Mouse (Mus musculus) CH12.LX (cell line): ENCODE results near the gene Napa. TPM values are rescaled to one million over a fixed set of nuclear protein-coding genes. Genes with fewer than 3 reads are reported as not detected.

Experiments used
- DNase-seq: peaks from one replicate; pipeline ENCODE4 v3.0.0-alpha.2; 2013; ENCODE audit errors: extremely low read depth
- H3K27ac ChIP-seq: 2 replicates; pipeline ENCODE4 v1.5.1; 2012; ENCODE audit warnings: low read depth, mild to moderate bottlenecking, control low read depth, moderate library complexity; ENCODE audit not compliant: insufficient read depth
- H3K27me3 ChIP-seq: replicated peaks from 2 replicates; pipeline ENCODE3; 2012; ENCODE audit warnings: inconsistent platforms
- H3K36me3 ChIP-seq, 2 experiments: replicated peaks in 1 of 2; 2 replicates each; pipeline versions ENCODE3 to v1.6.1; 2012; ENCODE audit warnings: inconsistent platforms in 1 of 2, low read length in 1 of 2, mild to moderate bottlenecking in 1 of 2, mixed read lengths in 1 of 2, moderate library complexity in 1 of 2; ENCODE audit not compliant: control insufficient read depth in 1 of 2, insufficient read depth in 1 of 2
- H3K4me1 ChIP-seq, 2 experiments: 2 replicates each; pipeline ENCODE4 v1.6.1; 2012; ENCODE audit warnings: inconsistent platforms in 1 of 2, moderate library complexity in 1 of 2; ENCODE audit not compliant: insufficient read depth in 2 of 2, control insufficient read depth in 1 of 2
- H3K4me2 ChIP-seq: 2 replicates; pipeline ENCODE4 v1.6.1; 2012; ENCODE audit warnings: low read depth, mild to moderate bottlenecking, control low read depth; ENCODE audit not compliant: poor library complexity, insufficient read depth, severe bottlenecking
- H3K4me3 ChIP-seq, 3 experiments: fragments of 150-350 bp in 1 of 3; sonication (generic) in 1 of 3; replicated peaks in 1 of 3; 2 replicates each; pipeline versions ENCODE3 to v1.5.1; 2011 to 2012; ENCODE audit warnings: low read depth in 2 of 3, low read length in 2 of 3, mild to moderate bottlenecking in 2 of 3, moderate library complexity in 2 of 3, control low read depth in 1 of 3, improper control_type of control experiment in 1 of 3, inconsistent platforms in 1 of 3, mixed read lengths in 1 of 3; ENCODE audit not compliant: poor library complexity in 1 of 3
- H3K79me2 ChIP-seq: replicated peaks from 2 replicates; pipeline ENCODE4 v1.6.1; 2012; ENCODE audit warnings: mild to moderate bottlenecking, moderate library complexity; ENCODE audit not compliant: control insufficient read depth, poor library complexity, insufficient read depth, severe bottlenecking; ENCODE audit errors: extremely low read depth
- H3K9ac ChIP-seq: 2 replicates; pipeline ENCODE4 v1.6.1; 2012; ENCODE audit warnings: low read depth, mild to moderate bottlenecking, control low read depth, moderate library complexity; ENCODE audit not compliant: insufficient read depth
- H3K9me3 ChIP-seq: replicated peaks from 2 replicates; pipeline ENCODE3; 2012; ENCODE audit warnings: low read length, inconsistent platforms, mixed read lengths
- BHLHE40 ChIP-seq: IDR thresholded peaks from 2 replicates; pipeline ENCODE4 v1.6.1; 2011; ENCODE audit warnings: mild to moderate bottlenecking, low read depth, low read length, improper control_type of control experiment
- CHD2 ChIP-seq: IDR thresholded peaks from 2 replicates; pipeline ENCODE4 v1.6.1; 2011; ENCODE audit warnings: low read length, improper control_type of control experiment
- CTCF ChIP-seq, 2 experiments: IDR thresholded peaks in 1 of 2; conservative IDR thresholded peaks in 1 of 2; 2 replicates each; pipeline ENCODE4 v1.5.1; 2011 to 2012; ENCODE audit warnings: low read depth in 2 of 2, low read length in 2 of 2, improper control_type of control experiment in 1 of 2, inconsistent platforms in 1 of 2, mild to moderate bottlenecking in 1 of 2, moderate library complexity in 1 of 2
- E2F4 ChIP-seq: IDR thresholded peaks from 2 replicates; pipeline ENCODE4 v1.6.1; 2011; ENCODE audit warnings: low read depth, low read length, improper control_type of control experiment; ENCODE audit not compliant: insufficient replicate concordance
- ETS1 ChIP-seq: conservative IDR thresholded peaks from 2 replicates; pipeline ENCODE4 v1.6.1; 2012; ENCODE audit warnings: low read depth, mild to moderate bottlenecking, inconsistent platforms, low read length, improper control_type of control experiment, moderate library complexity
- KAT2A ChIP-seq: IDR thresholded peaks from 2 replicates; pipeline ENCODE4 v1.6.1; 2012; ENCODE audit warnings: low read length, improper control_type of control experiment, inconsistent platforms; ENCODE audit not compliant: insufficient replicate concordance
- MAFK ChIP-seq: IDR thresholded peaks from 2 replicates; pipeline ENCODE4 v1.6.1; 2011; ENCODE audit warnings: low read length, improper control_type of control experiment; ENCODE audit not compliant: insufficient replicate concordance
- MAX ChIP-seq: IDR thresholded peaks from 2 replicates; pipeline ENCODE4 v1.6.1; 2011; ENCODE audit warnings: low read length, improper control_type of control experiment
- MAZ ChIP-seq: IDR thresholded peaks from 2 replicates; pipeline ENCODE4 v1.6.1; 2012; ENCODE audit warnings: low read depth, mild to moderate bottlenecking, inconsistent platforms, low read length, improper control_type of control experiment, moderate library complexity
- MXI1 ChIP-seq: IDR thresholded peaks from 2 replicates; pipeline ENCODE4 v1.6.1; 2011; ENCODE audit warnings: mild to moderate bottlenecking, low read depth, low read length, improper control_type of control experiment
- NELFE ChIP-seq: IDR thresholded peaks from 2 replicates; pipeline ENCODE4 v1.6.1; 2011; ENCODE audit warnings: low read depth, low read length, improper control_type of control experiment
- RAD21 ChIP-seq: IDR thresholded peaks from 2 replicates; pipeline ENCODE4 v1.6.1; 2011; ENCODE audit warnings: low read depth, mild to moderate bottlenecking, low read length, improper control_type of control experiment, moderate library complexity
- RCOR1 ChIP-seq: conservative IDR thresholded peaks from 2 replicates; pipeline ENCODE4 v1.6.1; 2012; ENCODE audit warnings: low read depth, mild to moderate bottlenecking, inconsistent platforms, low read length, improper control_type of control experiment
- SIN3A ChIP-seq: IDR thresholded peaks from 2 replicates; pipeline ENCODE4 v1.6.1; 2012; ENCODE audit warnings: low read length, improper control_type of control experiment, inconsistent platforms
- SMC3 ChIP-seq: IDR thresholded peaks from 2 replicates; pipeline ENCODE4 v1.6.1; 2011; ENCODE audit warnings: low read depth, low read length, improper control_type of control experiment
- TBP ChIP-seq: conservative IDR thresholded peaks from 2 replicates; pipeline ENCODE4 v1.6.1; 2011; ENCODE audit warnings: low read depth, low read length, improper control_type of control experiment
- TCF12 ChIP-seq: IDR thresholded peaks from 2 replicates; pipeline ENCODE4 v1.6.1; 2014; ENCODE audit warnings: low read depth, mild to moderate bottlenecking, inconsistent platforms, low read length, improper control_type of control experiment
- UBTF ChIP-seq: IDR thresholded peaks from 2 replicates; pipeline ENCODE4 v1.6.1; 2012; ENCODE audit warnings: low read depth, mild to moderate bottlenecking, inconsistent platforms, low read length, improper control_type of control experiment, moderate library complexity
- dilution Hi-C: fragments of 300-500 bp; cut with MboI; formaldehyde crosslinking; loops from 2 replicates; pipeline ENCODE4 v1.14.3; 2020; ENCODE audit warnings: low sequenced_read_pairs; ENCODE audit not compliant: extremely low pct_unique_long_range_greater_than_20kb, extremely low pct_ligation_motif_present
- in situ Hi-C: fragments of 300-500 bp; cut with MboI; formaldehyde crosslinking; loops from 3 replicates; pipeline ENCODE4 v1.14.3; 2019; ENCODE audit warnings: low sequenced_read_pairs, low pct_ligation_motif_present, low pct_unique_long_range_greater_than_20kb, mixed read lengths
- polyA plus RNA-seq: library from polyadenylated mRNA; unstranded; fragments of >175 nt; gene quantifications from 2 replicates; pipeline ENCODE4 v1.2.1, GENCODE M21; 2012; ENCODE audit warnings: low read depth; ENCODE audit not compliant: insufficient read length
- total RNA-seq, 2 experiments: library from RNA; depleted of rRNA; stranded (reverse); fragments of 300-350 nt in 1 of 2; fragments of >200 nt in 1 of 2; gene quantifications; 2 replicates each; pipeline ENCODE4 v1.2.3; 2012 to 2014

Napa gene
- total and polyA plus RNA-seq, 3 experiments: 84.8 to 112 (median 106) TPM

GRCm38 (mm10) chr7:16063490-16063889 is 34.8 kb upstream of the Napa start:
- Histone ChIP-seq H3K4me2 (no peak overlapping the region), H3K9ac (no peak overlapping the region), H3K4me1 (peaks cover 0 to 3% of the 10 kb centered on the region in 2 experiments; a peak in 1 of 4 replicates), H3K9me3 (peaks cover 8% of the 10 kb centered on the region), H3K4me3 (no peak overlapping the region), H3K79me2 (no peaks in the 10 kb centered on the region), H3K36me3 (no peaks in the 10 kb centered on the region), H3K27me3 (no peaks in the 10 kb centered on the region), H3K27ac (no peak overlapping the region)
- DNase-seq: no peak
- dilution Hi-C loops: no loop called here
- in situ Hi-C loops: loop anchor here (25.0 kb wide), 1 partner anchor 199 kb away; the partner anchor contains the start of genes C5ar1 and Inafm1
- TF ChIP-seq SMC3 (peak; percentile 77), RAD21 (peak; percentile 61), UBTF (no peak), CHD2 (no peak), CTCF (conservative IDR thresholded peaks at IDR 0.05 in 1 of 2, IDR thresholded peaks at IDR 0.05 in 1 of 2; ENCODE audit: low read depth in 2 of 2, low read length in 2 of 2) (peak; percentile 11 to 72; a peak in 2 of 4 replicates)

GRCm38 (mm10) chr7:16070846-16071245 is 27.4 kb upstream of the Napa start:
- H3K4me2 ChIP-seq: no peak overlapping the region
- H3K4me3 ChIP-seq: no peak overlapping the region
- in situ Hi-C loops (loop anchor here (25.0 kb wide), 1 partner anchor 191 kb away; the partner anchor contains the start of genes C5ar1 and Inafm1), dilution Hi-C loops (no loop called here)
- no peaks in the 10 kb centered on the region for H3K79me2 ChIP-seq
- no peaks in the 10 kb centered on the region for H3K36me3 ChIP-seq
- no peaks in the 10 kb centered on the region for H3K9me3 ChIP-seq
- H3K27me3 ChIP-seq: no peaks in the 10 kb centered on the region
- H3K9ac ChIP-seq: no peak overlapping the region
- DNase-seq: no peak
- peaks cover 0 to 4% of the 10 kb centered on the region in 2 experiments; a peak in 2 of 4 replicates for H3K4me1 ChIP-seq
- TF ChIP-seq KAT2A (no peak), UBTF (no peak), CTCF (conservative IDR thresholded peaks at IDR 0.05 in 1 of 2, IDR thresholded peaks at IDR 0.05 in 1 of 2; ENCODE audit: low read depth in 2 of 2, low read length in 2 of 2) (no peak), NELFE (no peak), MAFK (no peak), TBP (no peak), RCOR1 (no peak), MXI1 (no peak), TCF12 (no peak), MAZ (no peak), CHD2 (no peak), MAX (no peak), E2F4 (no peak), ETS1 (no peak), BHLHE40 (no peak), SIN3A (no peak)
- H3K27ac ChIP-seq: no peak overlapping the region
